Mouse (Mus musculus) mouse embryonic stem cell (cell line): ENCODE data around the gene Lyrm1.

Experiments
- in situ Hi-C, 2 experiments: fragments of 300-500 bp; cut with MboI; formaldehyde crosslinking; loops; 1 replicate in 1 of 2; 3 replicates in 1 of 2; pipeline ENCODE4 v1.14.3; 2019 to 2020; ENCODE audit warnings: low sequenced_read_pairs in 2 of 2, low pct_unique_long_range_greater_than_20kb in 1 of 2, mixed read lengths in 1 of 2; ENCODE audit not compliant: unreplicated experiment in 1 of 2

Gene Lyrm1

GRCm38 (mm10) chr7:119954047-119954446 lies 58.4 kb downstream of the Lyrm1 start:
- in situ Hi-C loops = no loop called here

GRCm38 (mm10) chr7:119957421-119957820 lies 61.8 kb downstream of the Lyrm1 start:
- in situ Hi-C loops = no loop called here

DNA sequence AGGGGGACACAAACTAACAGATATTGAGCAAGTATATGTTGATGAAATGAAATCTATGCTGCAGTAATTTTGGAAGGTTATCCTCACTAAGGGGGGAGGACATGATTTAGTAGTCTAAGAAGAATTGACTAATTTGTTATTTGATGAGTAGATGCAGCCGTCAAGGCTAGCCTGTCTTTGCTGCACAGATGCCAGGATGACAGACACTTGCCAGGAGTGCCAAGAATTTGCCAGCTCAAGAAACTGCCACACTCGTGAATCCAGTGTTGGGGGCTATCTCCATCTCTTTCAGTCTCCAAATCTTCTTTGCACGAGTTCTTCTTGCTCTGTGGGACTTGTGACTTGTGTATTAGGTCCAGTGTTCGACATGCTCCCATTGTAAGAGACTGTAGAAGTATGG lies 63.4 kb downstream of the Lyrm1 start:
- in situ Hi-C loops = no loop called here

GRCm38 (mm10) chr7:119959491-119959890 lies 63.8 kb downstream of the Lyrm1 start:
- in situ Hi-C loops = no loop called here

DNA sequence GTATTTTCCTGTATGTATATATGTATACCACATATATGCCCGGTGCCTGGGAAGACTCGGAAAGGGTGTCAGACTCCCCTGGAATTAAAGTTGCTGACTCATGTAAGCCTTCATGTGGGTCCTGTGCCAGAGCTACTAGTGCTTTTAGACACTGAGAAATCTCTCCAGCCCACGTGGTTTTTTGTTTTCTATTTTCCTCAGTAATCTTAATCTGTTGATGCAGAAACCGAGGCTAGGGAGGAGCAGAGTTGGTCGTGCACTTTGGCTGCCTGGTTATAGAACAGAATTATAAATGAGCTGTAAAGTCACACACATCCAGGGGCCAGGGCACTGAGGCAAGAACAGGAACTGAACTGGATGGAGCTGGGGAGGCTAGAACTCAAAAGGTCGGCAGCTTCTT lies 64.3 kb downstream of the Lyrm1 start:
- in situ Hi-C loops = no loop called here

- in situ Hi-C loops = no loop called here
Measured at GRCm38 (mm10) chr7:119960546-119960945, 64.9 kb downstream of the Lyrm1 start.

- in situ Hi-C loops = no loop called here
Measured at GRCm38 (mm10) chr7:119961107-119961506, 65.4 kb downstream of the Lyrm1 start.

DNA sequence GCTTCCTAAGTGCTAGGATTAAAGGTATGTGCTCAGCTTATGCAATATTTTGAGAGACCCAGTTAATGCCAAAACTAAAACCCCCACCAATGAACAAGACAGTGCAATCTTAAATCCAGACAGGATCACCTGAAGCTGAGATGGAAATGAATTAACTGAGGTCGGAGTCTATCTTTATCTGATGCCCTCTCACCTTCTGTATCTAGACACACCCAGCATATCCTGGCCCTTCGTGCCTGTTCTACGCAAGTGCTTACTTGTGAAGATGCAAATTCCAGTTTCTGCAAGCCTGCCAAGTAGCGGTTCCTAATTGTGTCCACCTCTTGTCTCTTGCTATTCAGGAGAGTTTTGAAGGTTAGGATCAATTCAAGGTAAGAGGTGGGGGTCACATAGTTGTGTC lies 69.5 kb downstream of the Lyrm1 start:
- in situ Hi-C loops = no loop called here

GRCm38 (mm10) chr7:119965651-119966395 lies 70.2 kb downstream of the Lyrm1 start:
- in situ Hi-C loops = no loop called here

- in situ Hi-C loops = no loop called here
Measured at GRCm38 (mm10) chr7:119969320-119969719, 73.7 kb downstream of the Lyrm1 start.

DNA sequence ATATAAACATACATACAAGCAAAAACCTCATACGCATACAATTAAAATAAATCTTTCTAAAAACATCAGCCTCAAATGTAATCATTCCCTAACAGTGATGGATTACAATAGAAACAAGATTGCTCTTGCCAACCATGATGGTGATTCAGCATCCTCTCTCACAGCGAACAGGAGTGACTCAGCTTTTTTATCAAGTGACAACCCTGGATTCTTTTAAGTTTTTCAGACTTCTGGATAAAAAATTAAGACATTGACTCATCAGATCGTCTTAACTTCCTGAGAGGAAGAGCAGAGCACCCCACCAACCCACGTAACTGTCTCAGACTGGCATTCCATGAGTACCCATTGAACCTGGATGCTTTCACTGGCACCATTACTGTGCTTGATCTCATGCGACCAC lies 78.6 kb downstream of the Lyrm1 start:
- in situ Hi-C loops = no loop called here

GRCm38 (mm10) chr7:119976256-119976655 lies 80.6 kb downstream of the Lyrm1 start:
- in situ Hi-C loops = no loop called here

- in situ Hi-C loops = no loop called here
Measured at GRCm38 (mm10) chr7:119977574-119977973, 81.9 kb downstream of the Lyrm1 start.

- in situ Hi-C loops = no loop called here
Measured at GRCm38 (mm10) chr7:119978576-119978975, 82.9 kb downstream of the Lyrm1 start.

DNA sequence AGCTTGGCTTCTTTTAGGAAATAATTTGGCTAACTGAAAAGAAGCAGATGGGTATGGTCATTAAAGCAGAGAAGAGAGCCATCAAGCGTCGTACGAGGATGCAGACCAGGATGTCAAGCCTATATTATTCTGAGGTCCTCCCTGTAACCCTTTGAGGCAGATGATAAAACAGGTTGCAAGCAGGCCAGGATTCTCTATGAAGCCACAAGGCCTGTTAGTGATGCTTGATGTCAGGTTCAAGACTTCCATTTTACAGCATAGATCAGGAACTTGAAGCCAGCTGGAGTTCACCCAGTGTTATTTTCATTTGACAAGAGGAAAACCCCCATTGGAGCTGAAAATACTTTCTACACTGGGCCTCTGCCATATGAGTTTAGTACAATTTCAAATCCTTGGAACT lies 84.5 kb downstream of the Lyrm1 start:
- in situ Hi-C loops = no loop called here

DNA sequence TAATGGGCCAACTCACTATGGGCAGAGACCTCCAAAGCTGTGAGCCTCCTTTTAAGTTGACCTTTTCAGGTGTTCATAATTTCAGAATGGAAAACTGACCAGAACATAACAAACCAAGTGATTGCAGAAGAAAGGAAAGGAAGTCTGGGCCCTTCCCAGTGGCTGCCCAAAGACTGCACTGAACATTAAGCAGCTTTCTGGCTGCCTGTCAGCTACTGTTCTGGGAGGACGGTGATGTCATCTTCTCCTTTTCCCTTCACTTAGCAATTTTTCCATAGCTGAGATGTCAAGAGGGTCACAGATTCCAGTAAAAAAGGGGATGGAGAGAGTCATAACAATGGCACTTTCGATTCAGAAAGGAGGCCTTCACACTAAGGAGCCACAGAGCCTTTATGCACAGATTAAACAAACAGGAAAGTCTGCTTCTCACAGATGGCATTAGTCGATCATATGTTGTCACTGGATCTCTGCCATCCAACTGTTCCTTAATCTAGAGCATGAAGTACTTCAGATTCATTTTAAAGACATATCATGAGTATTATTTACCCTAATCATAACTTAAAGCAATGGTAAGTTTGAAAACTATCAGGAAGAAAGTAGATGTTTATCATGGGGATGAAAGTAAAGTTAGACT lies 89.7 kb downstream of the Lyrm1 start:
- in situ Hi-C loops = no loop called here

DNA sequence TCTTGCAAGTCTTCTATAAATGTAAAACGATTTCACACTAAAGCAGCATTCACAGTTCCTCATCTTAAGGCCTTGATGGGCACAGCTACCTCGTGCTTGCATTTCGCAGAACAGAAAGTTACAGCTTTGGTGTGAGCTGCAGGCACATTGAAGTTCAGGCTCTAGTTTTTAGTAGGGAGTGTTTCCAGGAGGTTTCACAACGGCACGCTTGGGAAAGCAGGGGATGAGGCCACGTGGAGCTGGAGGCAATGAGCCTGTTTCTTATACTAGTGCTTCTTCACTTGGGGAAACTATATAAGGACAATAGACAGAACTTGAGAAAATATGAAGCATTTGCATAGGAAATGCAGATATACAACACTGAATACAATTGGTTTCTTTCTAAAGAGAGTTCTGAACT lies 101.4 kb downstream of the Lyrm1 start:
- in situ Hi-C loops = no loop called here
